Mouse (Mus musculus) C2C12 (cell line): ENCODE measurements around the gene Parp11. TPM values are rescaled to one million over a fixed set of nuclear protein-coding genes. Genes with fewer than 3 reads are reported as not detected.
"Not testable (repeated sequence)": the region's sequence is repeated elsewhere in the genome, so short reads cannot be mapped to it uniquely, and the experiment has no call there.

Experiments used
- H3K27me3 ChIP-seq: one replicate; pipeline ENCODE4 v1.6.1; 2011; ENCODE audit not compliant: control insufficient read depth, insufficient read depth, insufficient read length
- H3K36me3 ChIP-seq: one replicate; pipeline ENCODE4 v1.6.1; 2011; ENCODE audit not compliant: control insufficient read depth, insufficient read depth
- H3K4me3 ChIP-seq: one replicate; pipeline ENCODE4 v1.5.1; 2011; ENCODE audit warnings: mild to moderate bottlenecking, control low read depth; ENCODE audit not compliant: poor library complexity, insufficient read depth, severe bottlenecking
- H3K79me2 ChIP-seq: one replicate; pipeline ENCODE4 v1.6.1; 2011; ENCODE audit not compliant: control insufficient read depth, insufficient read depth
- H3K79me3 ChIP-seq: one replicate; pipeline ENCODE4 v1.6.1; 2011; ENCODE audit warnings: low read depth, control low read depth
- H3ac ChIP-seq: one replicate; pipeline ENCODE3; 2011; ENCODE audit warnings: low read depth; ENCODE audit not compliant: control insufficient read depth, insufficient read length
- CEBPB ChIP-seq: IDR thresholded peaks from one replicate; pipeline ENCODE4 v1.6.1; 2011; ENCODE audit warnings: low read depth, mild to moderate bottlenecking, control low read depth, moderate library complexity
- CTCF ChIP-seq: IDR thresholded peaks from one replicate; pipeline ENCODE4 v1.5.1; 2011; ENCODE audit not compliant: control insufficient read depth, insufficient read depth, insufficient read length
- FOSL1 ChIP-seq: IDR thresholded peaks from one replicate; pipeline ENCODE4 v1.8.0; 2011; ENCODE audit warnings: mild to moderate bottlenecking, low read length; ENCODE audit not compliant: poor library complexity, insufficient read depth, severe bottlenecking
- MAX ChIP-seq: IDR thresholded peaks from one replicate; pipeline ENCODE4 v1.6.1; 2011; ENCODE audit warnings: mild to moderate bottlenecking, control low read depth
- MYOD1 ChIP-seq: IDR thresholded peaks from one replicate; pipeline ENCODE4 v1.6.1; 2011; ENCODE audit warnings: low read depth; ENCODE audit not compliant: control insufficient read depth, insufficient read length
- MYOG ChIP-seq: IDR thresholded peaks from one replicate; pipeline ENCODE4 v1.6.1; 2011; ENCODE audit not compliant: control insufficient read depth, insufficient read length; ENCODE audit errors: extremely low read depth
- USF1 ChIP-seq: IDR thresholded peaks from one replicate; pipeline ENCODE4 v1.6.1; 2011; ENCODE audit warnings: low read depth, mild to moderate bottlenecking, control low read depth, moderate library complexity
- polyA plus RNA-seq: library from polyadenylated mRNA; unstranded; fragments of >200 nt; fragmentation: generic; extraction: Trizol; gene quantifications from one replicate; pipeline ENCODE4 v1.2.1, GENCODE M21; 2012; ENCODE audit warnings: missing spikeins

The Parp11 gene
- polyA plus RNA-seq, 1 experiment = 3.6 TPM

DNA sequence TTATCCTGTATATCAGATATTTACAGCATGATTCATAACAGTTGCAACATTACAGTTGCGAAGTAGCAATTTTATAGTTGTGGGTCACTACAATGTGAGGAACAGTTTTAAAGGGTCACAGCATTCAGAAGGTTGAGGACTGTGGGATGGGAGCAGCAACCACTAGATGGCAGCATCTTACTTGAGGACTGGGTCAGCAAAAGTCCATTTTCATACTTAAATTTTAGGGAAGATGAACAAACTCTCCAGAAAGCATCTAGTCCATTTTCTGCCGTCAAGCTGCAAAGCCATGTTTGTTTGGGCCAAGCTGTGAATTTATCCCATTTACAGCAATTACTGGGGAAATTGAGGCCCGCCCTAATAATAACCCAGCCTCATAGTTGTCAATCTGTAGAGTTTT lies 55.9 kb downstream of the Parp11 start:
- no peaks in the 10 kb centered on the region for H3K79me2 ChIP-seq
- TF ChIP-seq MYOG (no peak), USF1 (no peak), CTCF (peak; percentile 22), CEBPB (no peak)
- H3K4me3 ChIP-seq = no peak overlapping the region
- no peaks in the 10 kb centered on the region for H3K36me3 ChIP-seq
- no peaks in the 10 kb centered on the region for H3K27me3 ChIP-seq
- no peak overlapping the region for H3ac ChIP-seq
- H3K79me3 ChIP-seq = no peaks in the 10 kb centered on the region

DNA sequence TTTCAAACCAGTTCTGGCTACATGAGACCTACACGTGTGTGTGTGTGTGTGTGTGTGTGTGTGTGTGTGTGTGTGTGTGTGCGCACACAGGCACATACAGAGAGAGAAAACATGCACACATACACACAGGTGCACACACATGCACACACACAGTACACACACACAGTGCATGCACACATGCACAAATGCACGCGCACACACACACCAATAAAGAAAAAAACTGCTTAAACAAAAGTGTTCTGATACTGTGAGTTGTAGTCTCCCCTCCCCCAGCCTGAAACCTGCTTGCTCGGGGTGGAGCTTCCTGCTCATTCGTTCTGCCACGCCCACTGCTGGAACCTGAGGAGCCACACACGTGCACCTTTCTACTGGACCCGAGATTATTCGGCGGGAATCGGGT lies 67.1 kb downstream of the Parp11 start:
- H3K4me3 ChIP-seq, H3K27me3 ChIP-seq, H3ac ChIP-seq, H3K36me3 ChIP-seq, H3K79me3 ChIP-seq, H3K79me2 ChIP-seq: not testable (repeated sequence)

DNA sequence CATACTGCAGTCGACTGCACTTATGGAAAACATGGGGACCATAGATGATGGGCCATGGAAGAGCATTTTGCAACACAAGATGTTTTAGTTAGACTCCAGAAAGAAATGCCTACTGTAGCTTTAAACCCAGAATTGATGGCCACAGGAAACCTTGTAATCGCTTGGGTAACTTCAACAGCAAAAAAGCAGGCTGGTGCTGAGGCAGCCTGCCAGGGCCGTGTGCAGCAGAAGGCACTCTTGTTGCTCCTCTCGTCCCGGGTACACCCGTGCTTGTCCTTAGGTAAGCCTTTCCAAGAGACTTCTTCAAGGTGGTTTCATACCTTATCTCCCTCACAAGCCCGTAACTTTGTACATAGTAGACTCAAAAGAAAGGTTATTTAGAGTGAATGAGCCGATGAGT lies 74.5 kb downstream of the Parp11 start:
- no peak for TF ChIP-seq CEBPB
- no peak for TF ChIP-seq USF1
- no peak for TF ChIP-seq MAX
- no peak for TF ChIP-seq CTCF
- no peak for TF ChIP-seq MYOD1
- no peak for TF ChIP-seq MYOG
- no peak for TF ChIP-seq FOSL1
- H3K4me3 ChIP-seq = no peak overlapping the region
- H3K79me2 ChIP-seq = no peaks in the 10 kb centered on the region
- H3K36me3 ChIP-seq = no peaks in the 10 kb centered on the region
- peaks cover 5% of the 10 kb centered on the region for H3K27me3 ChIP-seq
- no peaks in the 10 kb centered on the region for H3K79me3 ChIP-seq
- no peak overlapping the region for H3ac ChIP-seq

DNA sequence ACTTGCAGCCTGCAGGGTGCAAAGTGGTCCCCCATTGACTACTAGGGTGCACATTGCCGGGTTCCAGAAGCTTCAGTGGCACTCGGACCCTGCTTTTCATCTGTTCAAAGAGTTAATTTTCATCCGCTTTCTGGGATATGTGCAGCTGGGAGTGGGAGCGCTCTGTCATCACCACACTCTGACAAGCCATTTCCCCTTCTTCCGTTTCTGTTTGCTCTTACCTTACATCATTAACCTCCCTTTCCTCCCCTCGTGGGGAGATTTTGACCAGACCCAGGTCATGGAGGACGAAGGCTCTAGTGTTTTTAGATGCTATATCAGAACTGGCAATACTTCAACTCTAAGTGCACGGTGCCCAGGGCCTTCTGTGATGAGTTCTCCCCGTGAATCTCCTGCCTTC lies 75.7 kb downstream of the Parp11 start:
- Histone ChIP-seq H3K4me3 (no peak overlapping the region), H3ac (no peak overlapping the region), H3K27me3 (peaks cover 5% of the 10 kb centered on the region), H3K79me2 (no peaks in the 10 kb centered on the region), H3K79me3 (no peaks in the 10 kb centered on the region), H3K36me3 (no peaks in the 10 kb centered on the region)
- TF ChIP-seq MYOD1 (no peak), FOSL1 (no peak), CTCF (no peak), USF1 (no peak), MYOG (no peak), MAX (no peak), CEBPB (no peak)

DNA sequence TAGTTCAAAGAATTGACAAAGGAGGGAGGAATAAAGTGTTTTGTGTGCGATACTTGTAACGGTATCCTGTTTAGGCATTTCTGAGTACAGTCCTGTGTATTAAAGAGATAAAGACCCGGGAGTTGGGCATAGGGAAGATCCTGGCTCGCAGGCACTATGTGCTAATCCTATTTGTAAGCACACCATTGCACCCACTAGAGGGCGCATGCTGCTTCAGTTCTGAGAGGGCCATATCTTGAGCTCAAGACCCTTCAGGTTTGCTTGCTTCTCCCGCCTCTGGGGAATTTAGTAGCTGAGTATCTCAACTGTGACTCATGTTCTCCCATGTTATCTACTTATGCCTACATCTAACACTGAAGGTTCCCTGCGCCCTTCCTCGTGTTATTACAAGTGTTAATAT lies 77.8 kb downstream of the Parp11 start:
- Histone ChIP-seq H3K79me3 (no peaks in the 10 kb centered on the region), H3K4me3 (no peak overlapping the region), H3K79me2 (no peaks in the 10 kb centered on the region), H3K36me3 (no peaks in the 10 kb centered on the region), H3ac (no peak overlapping the region), H3K27me3 (peaks cover 5% of the 10 kb centered on the region)
- TF ChIP-seq USF1 (no peak), MAX (no peak), FOSL1 (no peak), CTCF (peak; percentile 6), MYOD1 (no peak), MYOG (no peak), CEBPB (no peak)

DNA sequence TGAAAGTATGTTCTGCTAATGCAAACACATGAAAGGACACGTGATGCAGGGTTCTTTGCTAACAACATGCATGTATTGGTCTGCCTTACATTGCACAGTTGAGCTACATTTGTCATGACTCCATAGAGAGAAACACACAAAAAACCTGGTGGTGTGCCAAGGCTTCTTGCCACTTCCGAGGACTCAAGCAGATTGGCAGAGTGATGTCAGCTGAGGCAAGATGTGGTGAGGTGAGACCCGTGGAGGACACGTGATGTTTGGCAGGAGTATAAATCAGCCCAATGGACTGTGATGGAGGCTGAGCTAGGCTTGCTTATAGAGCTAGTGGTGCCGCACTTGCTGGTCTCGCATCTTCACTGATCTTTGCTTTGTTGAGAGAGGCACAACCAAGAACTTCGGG lies 82.0 kb downstream of the Parp11 start:
- H3K79me3 ChIP-seq = no peaks in the 10 kb centered on the region
- H3ac ChIP-seq = no peak overlapping the region
- H3K4me3 ChIP-seq = no peak overlapping the region
- TF ChIP-seq MAX (no peak), MYOD1 (no peak), USF1 (no peak), MYOG (no peak), CEBPB (no peak), CTCF (no peak), FOSL1 (no peak)
- no peaks in the 10 kb centered on the region for H3K79me2 ChIP-seq
- no peaks in the 10 kb centered on the region for H3K27me3 ChIP-seq
- no peaks in the 10 kb centered on the region for H3K36me3 ChIP-seq
